In genomic region chr4:46374869-46375368, GRCm38 (mm10) we compare ENCODE assay signal across 1 mouse cellular context.
TF ChIP-seq lines count a peak whose summit lies in the region.

No protein-coding gene starts in this region.

TF ChIP-seq in MEL, 35 proteins besides CTCF, POLR2A, EP300 and RAD21 (continued from another document):
- no peak for TF ChIP-seq CHD1 (IDR thresholded peaks at IDR 0.05; ENCODE audit: low read depth, low read length)
- TF ChIP-seq NRF1 (IDR thresholded peaks at IDR 0.05; ENCODE audit: insufficient read depth, low read depth, low read length, poor library complexity, severe bottlenecking): no peak
- no peak for TF ChIP-seq E2F4 (IDR thresholded peaks at IDR 0.05; ENCODE audit: borderline replicate concordance, low read depth, low read length)
- TF ChIP-seq GABPA (IDR thresholded peaks at IDR 0.05; ENCODE audit: low read depth, low read length): no peak
- TF ChIP-seq MYC (IDR thresholded peaks at IDR 0.05; ENCODE audit: low read depth, low read length): peak; percentile 33
- peak; percentile 30; the same call in 1 of the 2 replicates for TF ChIP-seq ZC3H11A (IDR thresholded peaks at IDR 0.05; ENCODE audit: low read depth, low read length)
- TF ChIP-seq MEF2A (IDR thresholded peaks at IDR 0.05; ENCODE audit: extremely low read depth, insufficient replicate concordance, low read depth, low read length, poor library complexity, severe bottlenecking): no peak
- TF ChIP-seq MAFK (IDR thresholded peaks at IDR 0.05; ENCODE audit: borderline replicate concordance, low read depth, low read length): no peak
- no peak for TF ChIP-seq ZMIZ1 (IDR thresholded peaks at IDR 0.05; ENCODE audit: low read depth, low read length)
- TF ChIP-seq POLR2AphosphoS2 (IDR thresholded peaks at IDR 0.05; ENCODE audit: low read length): no peak
- TF ChIP-seq MAZ (IDR thresholded peaks at IDR 0.05; ENCODE audit: low read depth, low read length): no peak
- TF ChIP-seq POLR2AphosphoS5 (IDR thresholded peaks at IDR 0.05; ENCODE audit: borderline replicate concordance, low read depth, low read length): no peak
- TF ChIP-seq ELF1 (IDR thresholded peaks at IDR 0.05; ENCODE audit: low read depth, low read length): no peak
- TF ChIP-seq TCF12 (IDR thresholded peaks at IDR 0.05; ENCODE audit: low read depth, low read length): no peak
- TF ChIP-seq BHLHE40 (IDR thresholded peaks at IDR 0.05; ENCODE audit: borderline replicate concordance, low read depth, low read length): peak; percentile 87
- no peak for TF ChIP-seq UBTF (IDR thresholded peaks at IDR 0.05; ENCODE audit: borderline replicate concordance, insufficient read depth, low read depth, low read length)
- no peak for TF ChIP-seq GATA1 (IDR thresholded peaks at IDR 0.05; ENCODE audit: low read depth, low read length)
